Mouse (Mus musculus): ENCODE measurements around the gene Lrch1. TPM values are rescaled to one million over a fixed set of nuclear protein-coding genes. Genes with fewer than 3 reads are reported as not detected.

Gene Lrch1
- polyA plus RNA-seq, 1 experiment from 2014 or later: 4.2 TPM

GRCm38 (mm10) chr14:74898939-74899338 is 48.7 kb downstream of the Lrch1 start:
- Histone ChIP-seq H3K4me1 (replicated peaks; ENCODE audit: control insufficient read depth, insufficient read depth, low read length) (no peaks in the 10 kb centered on the region), H3K4me3 (ENCODE audit: low read depth, low read length) (no peak overlapping the region), H3K27me3 (replicated peaks; ENCODE audit: control insufficient read depth, insufficient read depth, low read length) (no peaks in the 10 kb centered on the region), H3K27ac (ENCODE audit: low read depth, low read length) (no peak overlapping the region), H3K4me2 (replicated peaks; ENCODE audit: low read depth) (no peak overlapping the region), H3K36me3 (ENCODE audit: control insufficient read depth, insufficient read depth) (no peaks in the 10 kb centered on the region), H3K9me3 (ENCODE audit: control insufficient read depth) (no peaks in the 10 kb centered on the region), H3K9ac (ENCODE audit: low read depth, low read length) (no peak overlapping the region)
- WGBS: 84% methylated on average over 5 of the region's 5 CpGs
- no peak for ATAC-seq
- TF ChIP-seq CTCF (IDR thresholded peaks at IDR 0.05; ENCODE audit: low read depth): no peak

- Histone ChIP-seq H3K9me3 (ENCODE audit: control insufficient read depth) (no peaks in the 10 kb centered on the region), H3K27ac (ENCODE audit: low read depth, low read length) (no peak overlapping the region), H3K4me1 (replicated peaks; ENCODE audit: control insufficient read depth, insufficient read depth, low read length) (no peaks in the 10 kb centered on the region), H3K36me3 (ENCODE audit: control insufficient read depth, insufficient read depth) (no peaks in the 10 kb centered on the region), H3K27me3 (replicated peaks; ENCODE audit: control insufficient read depth, insufficient read depth, low read length) (no peaks in the 10 kb centered on the region), H3K9ac (ENCODE audit: low read depth, low read length) (no peak overlapping the region), H3K4me2 (replicated peaks; ENCODE audit: low read depth) (no peak overlapping the region), H3K4me3 (ENCODE audit: low read depth, low read length) (no peak overlapping the region)
- no peak for ATAC-seq
- no peak for TF ChIP-seq CTCF (IDR thresholded peaks at IDR 0.05; ENCODE audit: low read depth)
- whole genome bisulfite sequencing: 83% methylated on average over 6 of the region's 6 CpGs
These were observed 54.0 kb downstream of the Lrch1 start for GRCm38 (mm10) chr14:74893693-74894092.

- Histone ChIP-seq H3K4me3 (ENCODE audit: low read depth, low read length) (no peak overlapping the region), H3K9me3 (ENCODE audit: control insufficient read depth) (no peaks in the 10 kb centered on the region), H3K27me3 (replicated peaks; ENCODE audit: control insufficient read depth, insufficient read depth, low read length) (no peaks in the 10 kb centered on the region), H3K27ac (ENCODE audit: low read depth, low read length) (no peak overlapping the region), H3K4me1 (replicated peaks; ENCODE audit: control insufficient read depth, insufficient read depth, low read length) (no peaks in the 10 kb centered on the region), H3K4me2 (replicated peaks; ENCODE audit: low read depth) (no peak overlapping the region), H3K36me3 (ENCODE audit: control insufficient read depth, insufficient read depth) (no peaks in the 10 kb centered on the region), H3K9ac (ENCODE audit: low read depth, low read length) (no peak overlapping the region)
- WGBS: 76% methylated on average over 3 of the region's 3 CpGs
- no peak for TF ChIP-seq CTCF (IDR thresholded peaks at IDR 0.05; ENCODE audit: low read depth)
- ATAC-seq: no peak
These were observed 54.5 kb downstream of the Lrch1 start for GRCm38 (mm10) chr14:74893085-74893648.

- Histone ChIP-seq H3K9ac (ENCODE audit: low read depth, low read length) (no peak overlapping the region), H3K27ac (ENCODE audit: low read depth, low read length) (no peak overlapping the region), H3K4me2 (replicated peaks; ENCODE audit: low read depth) (no peak overlapping the region), H3K36me3 (ENCODE audit: control insufficient read depth, insufficient read depth) (no peaks in the 10 kb centered on the region), H3K4me3 (ENCODE audit: low read depth, low read length) (no peak overlapping the region), H3K4me1 (replicated peaks; ENCODE audit: control insufficient read depth, insufficient read depth, low read length) (0 out of 2 replicates have a peak, but pooled peaks cover 2% of the 10 kb centered on the region), H3K27me3 (replicated peaks; ENCODE audit: control insufficient read depth, insufficient read depth, low read length) (no peaks in the 10 kb centered on the region), H3K9me3 (ENCODE audit: control insufficient read depth) (no peaks in the 10 kb centered on the region)
- no peak for TF ChIP-seq CTCF (IDR thresholded peaks at IDR 0.05; ENCODE audit: low read depth)
- WGBS: 84% methylated on average over 2 of the region's 2 CpGs
- ATAC-seq: no peak
These were observed 58.4 kb downstream of the Lrch1 start for GRCm38 (mm10) chr14:74889304-74889703.

GRCm38 (mm10) chr14:74888103-74888502 is 59.6 kb downstream of the Lrch1 start:
- H3K9me3 ChIP-seq (ENCODE audit: control insufficient read depth): no peaks in the 10 kb centered on the region
- H3K4me1 ChIP-seq (replicated peaks; ENCODE audit: control insufficient read depth, insufficient read depth, low read length): 0 out of 2 replicates have a peak, but pooled peaks cover 5% of the 10 kb centered on the region
- WGBS: 100% methylated on average over 1 of the region's 1 CpGs
- no peak for ATAC-seq
- TF ChIP-seq CTCF (IDR thresholded peaks at IDR 0.05; ENCODE audit: low read depth): no peak
- H3K27me3 ChIP-seq (replicated peaks; ENCODE audit: control insufficient read depth, insufficient read depth, low read length): no peaks in the 10 kb centered on the region
- no peak overlapping the region for H3K27ac ChIP-seq (ENCODE audit: low read depth, low read length)
- no peak overlapping the region for H3K4me2 ChIP-seq (replicated peaks; ENCODE audit: low read depth)
- H3K4me3 ChIP-seq (ENCODE audit: low read depth, low read length): no peak overlapping the region
- no peaks in the 10 kb centered on the region for H3K36me3 ChIP-seq (ENCODE audit: control insufficient read depth, insufficient read depth)
- no peak overlapping the region for H3K9ac ChIP-seq (ENCODE audit: low read depth, low read length)

GRCm38 (mm10) chr14:74886453-74886852 is 61.2 kb downstream of the Lrch1 start:
- TF ChIP-seq CTCF (IDR thresholded peaks at IDR 0.05; ENCODE audit: low read depth): no peak
- no peaks in the 10 kb centered on the region for H3K9me3 ChIP-seq (ENCODE audit: control insufficient read depth)
- H3K4me2 ChIP-seq (replicated peaks; ENCODE audit: low read depth): no peak overlapping the region
- ATAC-seq: no peak
- H3K4me3 ChIP-seq (ENCODE audit: low read depth, low read length): no peak overlapping the region
- H3K9ac ChIP-seq (ENCODE audit: low read depth, low read length): no peak overlapping the region
- no peaks in the 10 kb centered on the region for H3K27me3 ChIP-seq (replicated peaks; ENCODE audit: control insufficient read depth, insufficient read depth, low read length)
- H3K27ac ChIP-seq (ENCODE audit: low read depth, low read length): no peak overlapping the region
- WGBS: 44% methylated on average over 5 of the region's 5 CpGs
- H3K36me3 ChIP-seq (ENCODE audit: control insufficient read depth, insufficient read depth): no peaks in the 10 kb centered on the region
- 0 out of 2 replicates have a peak, but pooled peaks cover 5% of the 10 kb centered on the region for H3K4me1 ChIP-seq (replicated peaks; ENCODE audit: control insufficient read depth, insufficient read depth, low read length)

All from intestine, postnatal 0 days (tissue).